Mouse (Mus musculus) layer of hippocampus, postnatal 14 days (tissue): ENCODE data around the gene Fam185a. TPM values are rescaled to one million over a fixed set of nuclear protein-coding genes. Genes with fewer than 3 reads are reported as not detected.

Source experiments
- DNase-seq, 2 experiments: peaks; one replicate each; pipeline ENCODE4 v3.0.0; 2021 to 2022; ENCODE audit warnings: low spot score in 2 of 2, mixed read lengths in 1 of 2
- total RNA-seq, 2 experiments: library from RNA; stranded (reverse); gene quantifications; 2 replicates each; pipeline ENCODE4 v1.2.3; 2021

Fam185a gene
- total RNA-seq, 2 experiments from 2014 or later, result 11.7 to 12.5 TPM

DNA sequence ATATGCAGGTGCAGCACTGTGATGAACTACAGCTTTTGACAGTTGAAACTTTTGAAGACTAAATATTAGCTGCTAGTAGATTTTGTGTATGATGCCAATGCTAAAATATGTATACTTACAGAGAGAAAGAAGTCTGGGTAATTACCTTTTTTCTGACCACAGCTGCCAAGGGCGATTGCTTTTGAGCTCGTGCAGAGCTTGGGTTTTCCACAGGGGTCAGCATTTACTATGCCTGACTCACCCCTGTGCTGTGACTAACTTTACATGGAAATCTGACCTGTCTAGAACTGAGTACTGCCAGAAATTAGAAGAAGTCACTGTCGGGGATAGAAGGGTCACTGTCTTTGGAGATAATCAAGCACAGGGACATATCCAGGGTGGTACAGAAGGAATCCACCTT is 67.5 kb downstream of the Fam185a start:
- DNase-seq, result no peak

DNA sequence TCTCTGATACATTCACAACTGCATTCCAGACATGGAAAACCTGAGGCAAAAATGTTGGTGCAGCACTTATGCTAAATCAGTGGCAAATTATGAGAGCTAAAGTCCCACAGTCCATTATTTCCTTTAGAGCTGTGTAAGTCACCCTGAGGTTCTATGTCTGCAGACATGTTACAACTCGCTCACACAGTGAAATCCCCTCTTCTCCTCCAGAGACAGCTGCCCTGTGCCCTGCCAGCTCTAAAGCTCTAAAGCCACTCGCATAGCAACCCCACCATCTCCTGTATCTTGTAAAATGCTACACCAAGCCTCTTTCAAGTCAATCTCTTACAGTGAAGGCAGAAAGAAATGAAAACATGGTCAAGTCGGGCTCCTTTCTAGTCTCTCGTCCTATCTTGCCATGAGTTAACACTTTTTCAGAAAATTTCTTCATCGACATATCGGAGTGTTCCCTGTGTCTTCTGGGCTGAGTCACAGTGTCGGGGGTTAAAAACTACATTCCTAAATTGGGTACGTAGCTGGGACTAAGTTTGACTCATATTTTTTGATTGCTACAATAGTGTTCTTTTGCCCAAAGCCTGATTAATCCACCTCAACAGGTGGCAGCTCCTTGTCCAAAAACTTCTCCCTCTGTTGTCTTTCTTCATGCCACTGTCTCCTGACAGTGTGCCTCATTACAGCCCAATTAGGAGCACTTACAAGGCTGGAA is 68.7 kb downstream of the Fam185a start:
- DNase-seq, result no peak

DNA sequence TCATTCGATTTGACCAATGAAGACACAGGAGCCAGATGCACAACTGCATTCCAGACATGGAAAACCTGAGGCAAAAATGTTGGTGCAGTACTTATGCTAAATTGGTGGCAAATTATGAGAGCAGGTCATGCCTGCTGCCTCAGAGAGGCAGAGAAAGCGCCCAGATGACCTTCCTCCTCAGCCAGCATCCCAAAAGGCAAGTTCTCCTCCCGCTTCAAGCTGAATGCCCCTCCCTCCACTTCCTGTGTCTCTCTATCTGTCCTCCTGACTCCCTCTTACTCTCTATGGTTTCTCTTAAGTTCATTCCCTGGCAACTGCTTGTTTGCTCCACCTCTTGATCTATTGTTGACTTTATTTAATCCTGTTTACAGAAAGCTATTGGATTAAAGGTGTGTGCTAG is 70.0 kb downstream of the Fam185a start:
- DNase-seq, result no peak

DNA sequence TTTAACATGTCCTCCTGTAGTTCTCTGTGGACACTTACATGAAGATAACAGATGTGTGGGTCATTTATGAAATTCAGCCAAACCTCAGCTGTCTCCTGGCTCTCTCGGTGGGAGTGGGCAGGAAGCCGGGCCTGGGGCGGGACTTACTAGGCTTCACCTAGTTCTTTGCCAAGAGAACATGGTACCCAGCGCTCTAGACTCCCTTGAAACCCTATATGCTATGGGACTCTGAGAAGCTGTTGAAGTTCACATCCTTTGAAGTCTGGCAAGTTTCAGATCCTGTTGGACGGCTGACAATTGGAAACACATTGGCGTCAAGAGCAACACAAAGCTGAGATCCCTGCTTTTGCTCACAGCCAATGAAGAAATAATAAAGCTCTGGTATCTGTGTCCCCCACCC is 71.6 kb downstream of the Fam185a start:
- no peak for DNase-seq

DNA sequence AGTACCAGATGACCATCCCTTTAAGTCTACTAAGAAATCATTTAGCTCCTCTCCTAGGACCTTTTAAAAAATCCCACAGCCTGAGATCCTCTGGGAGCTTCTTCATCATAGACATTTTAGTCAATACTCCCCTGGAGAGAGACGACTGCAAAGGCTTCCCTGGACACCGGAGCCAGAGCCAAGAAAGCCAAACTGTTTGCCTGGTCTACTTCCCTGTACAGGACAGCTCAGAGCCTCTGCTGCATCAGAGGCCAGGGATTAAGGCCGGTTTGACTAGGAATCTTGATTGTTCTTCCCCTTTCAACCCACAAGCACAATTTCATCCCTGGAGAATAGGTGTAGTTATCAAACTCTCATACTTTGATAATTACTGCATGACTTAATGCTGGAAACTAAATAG is 72.1 kb downstream of the Fam185a start:
- DNase-seq, result no peak

DNA sequence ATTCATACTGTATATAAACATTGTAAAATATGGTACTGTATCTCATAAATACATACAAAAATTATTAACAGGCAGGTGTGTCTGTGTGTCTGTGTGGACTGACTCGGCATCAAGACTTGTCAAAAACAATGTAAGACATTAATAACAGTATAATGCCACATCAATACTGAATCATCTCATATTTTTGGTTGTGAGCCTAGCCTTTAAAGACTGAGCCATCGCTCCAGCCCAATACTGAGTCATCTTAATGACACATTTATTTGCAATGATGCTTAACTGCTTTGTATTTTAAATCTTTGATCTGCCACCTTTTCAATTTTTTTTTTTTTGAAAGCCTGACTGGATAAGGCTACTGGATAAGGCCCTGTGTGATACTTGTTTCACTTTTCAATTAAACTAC is 73.7 kb downstream of the Fam185a start:
- DNase-seq, result no peak

DNA sequence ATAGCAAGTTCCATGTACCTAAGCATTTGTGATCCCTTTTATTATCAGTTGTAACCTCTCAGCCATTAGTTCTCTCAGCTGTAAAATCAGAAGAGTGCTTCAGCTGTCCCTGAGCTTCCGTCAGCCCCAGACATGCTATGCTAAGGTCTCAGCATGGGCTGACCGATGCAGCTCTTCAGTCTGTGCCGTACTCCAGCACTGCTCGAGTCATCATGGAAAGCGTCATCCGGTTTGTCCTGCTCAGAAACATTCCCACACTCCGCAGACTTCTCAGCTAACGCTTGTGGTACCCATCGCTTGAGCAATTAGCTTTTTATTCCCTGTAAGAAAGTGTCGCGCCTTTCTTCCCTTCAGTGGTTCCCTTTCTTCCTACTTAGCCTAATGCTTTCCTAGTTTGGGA is 74.2 kb downstream of the Fam185a start:
- DNase-seq, result no peak

DNA sequence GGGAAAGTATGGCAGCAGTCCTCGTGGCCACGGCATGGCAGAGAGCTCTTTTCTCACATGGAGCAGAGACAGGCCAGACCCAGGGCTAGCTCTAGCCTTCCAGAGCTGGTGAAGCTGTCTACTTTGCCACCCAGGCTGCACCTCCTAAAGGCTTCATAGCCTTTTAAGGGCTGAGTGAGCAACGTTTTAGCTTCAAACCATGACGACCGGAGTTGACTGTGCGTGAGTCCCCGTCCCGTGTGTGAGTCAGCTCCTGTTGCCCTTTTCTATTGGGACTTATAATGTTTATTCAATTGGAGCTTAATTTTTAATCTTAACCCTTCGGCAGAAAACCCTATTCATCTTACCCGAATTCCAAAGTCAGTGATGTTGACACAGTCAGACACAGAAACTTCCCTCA is 75.4 kb downstream of the Fam185a start:
- no peak for DNase-seq

DNA sequence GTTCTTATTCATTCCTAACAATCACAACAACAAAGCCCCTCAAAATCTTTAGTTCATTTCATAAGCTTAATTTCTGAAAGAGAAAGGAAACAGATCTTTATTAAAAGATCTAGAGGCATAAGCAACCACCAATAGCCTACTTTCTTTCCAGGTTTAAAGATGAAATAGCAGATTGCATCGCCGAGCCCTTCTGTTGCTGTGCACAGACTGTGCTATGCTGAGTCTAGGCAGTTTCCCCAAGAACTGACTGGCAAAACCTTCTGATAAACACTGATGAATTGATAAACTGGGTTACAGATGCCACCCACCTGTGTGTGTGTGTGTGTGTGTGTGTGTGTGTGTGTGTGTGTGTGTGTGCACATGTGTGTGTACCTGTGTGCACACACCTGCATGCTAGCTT is 76.2 kb downstream of the Fam185a start:
- DNase-seq, result peak in 1 of 2 experiments; percentile 46

DNA sequence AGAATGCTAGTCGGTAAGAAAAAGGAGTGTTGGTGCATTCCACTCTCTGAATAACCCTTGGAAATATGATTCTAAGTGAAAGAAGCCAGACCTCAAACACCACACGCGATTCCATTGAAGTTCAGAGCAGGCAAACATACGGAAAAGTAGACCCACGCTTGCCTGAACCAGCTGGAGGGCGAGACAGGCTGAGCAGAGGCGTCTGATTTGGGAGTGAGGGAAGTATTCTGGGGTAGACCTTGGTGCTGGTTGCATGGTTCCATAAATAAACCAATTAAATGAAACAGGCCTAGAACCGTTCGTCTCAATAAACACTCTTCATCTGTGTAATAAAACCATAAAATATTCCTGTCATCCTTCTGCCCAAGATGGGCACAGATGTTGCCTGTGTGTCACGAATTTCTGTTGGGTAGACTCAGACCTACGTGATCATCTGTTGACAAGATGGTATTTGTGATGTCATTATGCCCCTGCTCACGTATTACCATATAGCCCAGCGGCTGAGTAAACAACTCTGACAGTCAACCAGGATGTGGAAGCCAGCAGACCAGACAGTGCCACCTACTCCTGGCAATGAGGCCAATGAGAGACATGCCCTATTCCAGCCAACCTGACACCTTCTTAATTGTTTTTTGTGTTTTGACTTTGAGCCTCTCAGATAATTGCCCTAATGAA is 78.3 kb downstream of the Fam185a start:
- peak; percentile 13 to 70 for DNase-seq

DNA sequence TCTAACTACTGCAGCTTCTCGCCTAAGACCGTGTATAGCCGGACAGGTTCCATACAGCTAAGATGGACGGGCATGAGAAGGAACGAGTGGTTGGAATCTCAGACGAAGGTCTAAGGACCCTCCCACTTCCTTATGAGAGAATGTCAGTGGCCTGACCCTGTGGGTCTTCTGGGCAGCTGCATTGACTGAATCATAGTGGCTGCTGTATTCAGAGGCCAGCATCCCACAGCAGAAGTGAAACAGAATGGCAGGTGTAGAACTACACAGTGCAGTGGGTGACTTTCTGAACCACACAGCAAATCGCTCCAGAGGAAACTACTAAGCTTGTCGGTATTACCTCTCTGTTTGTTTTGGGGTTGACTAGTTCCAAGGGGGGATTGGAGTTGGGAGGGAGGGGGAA is 80.4 kb downstream of the Fam185a start:
- no peak for DNase-seq

DNA sequence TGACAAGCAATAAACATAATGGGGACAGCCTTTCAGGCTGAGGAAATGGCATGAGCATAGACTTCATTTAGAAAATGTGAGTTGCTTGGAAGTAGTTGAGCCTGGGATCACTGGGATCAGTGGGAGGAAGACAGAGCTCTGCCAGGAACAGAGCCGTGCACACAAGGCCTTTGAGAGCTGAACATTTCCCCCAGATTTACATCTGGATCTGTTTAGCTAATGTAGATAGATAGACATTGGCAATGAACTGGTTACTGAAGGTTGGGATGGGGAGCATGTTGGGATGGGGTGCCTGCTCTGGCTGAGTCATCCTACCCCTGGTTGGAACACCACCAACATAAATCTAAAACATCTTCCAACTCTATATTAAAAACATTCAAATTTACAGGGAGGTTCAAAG is 82.1 kb downstream of the Fam185a start:
- DNase-seq, result no peak

DNA sequence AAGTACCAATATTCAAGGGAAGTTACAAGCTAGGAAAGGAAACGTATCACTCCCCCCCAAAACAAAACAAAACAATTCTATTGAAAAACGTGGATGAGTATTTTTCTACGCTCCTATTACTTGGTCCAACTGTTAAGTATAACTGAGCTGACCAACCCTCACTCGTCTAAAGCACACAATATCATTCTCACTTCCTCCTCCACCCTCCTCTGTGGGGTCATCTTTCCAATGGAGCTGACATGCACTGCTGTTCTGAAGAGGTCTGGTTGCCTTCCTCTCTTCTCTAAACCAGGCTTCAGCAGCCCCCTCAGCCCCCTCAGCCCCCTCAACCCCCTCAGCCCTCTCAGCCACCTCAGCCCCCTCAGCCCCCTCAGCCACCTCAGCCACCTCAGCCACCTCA is 85.0 kb downstream of the Fam185a start:
- DNase-seq, result no peak

DNA sequence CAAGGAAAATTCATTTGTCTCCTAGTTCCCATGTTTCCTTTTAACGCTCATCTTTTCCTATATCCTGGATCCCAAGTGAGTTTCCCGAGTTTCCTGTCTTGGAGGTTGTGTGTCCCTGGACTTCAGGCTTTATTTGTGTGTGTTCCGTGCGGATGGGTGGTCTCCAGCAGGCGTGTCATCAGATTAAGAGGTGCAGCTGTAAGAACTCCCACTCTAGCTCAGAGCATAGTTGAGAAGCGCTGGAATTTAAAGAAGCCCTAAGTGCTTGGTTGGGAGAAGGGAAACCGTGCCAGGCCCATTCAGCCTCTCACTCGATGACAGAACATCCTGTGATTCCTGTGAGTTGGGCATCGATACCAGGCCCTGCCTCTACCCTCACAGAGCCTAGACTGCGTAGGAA is 88.6 kb downstream of the Fam185a start:
- DNase-seq, result no peak

DNA sequence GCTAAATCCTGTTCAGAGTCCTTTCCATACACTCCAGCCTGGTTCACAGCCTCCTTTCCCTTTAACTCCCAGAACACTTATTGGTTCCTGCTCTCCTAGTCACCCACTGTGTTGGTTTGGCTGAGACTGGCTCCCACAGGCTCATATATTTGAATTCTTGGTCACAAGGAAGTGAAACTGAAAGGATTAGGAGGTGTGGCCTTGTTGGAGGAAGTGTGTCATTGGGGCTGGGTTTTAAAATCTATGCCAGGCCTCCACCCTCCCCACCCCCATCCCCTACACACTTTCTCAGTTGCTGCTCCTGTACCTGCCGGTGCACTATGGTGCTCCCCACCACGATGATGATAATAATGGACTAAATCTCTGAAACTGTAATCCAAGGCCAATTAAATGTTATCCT is 92.8 kb downstream of the Fam185a start:
- no peak for DNase-seq

DNA sequence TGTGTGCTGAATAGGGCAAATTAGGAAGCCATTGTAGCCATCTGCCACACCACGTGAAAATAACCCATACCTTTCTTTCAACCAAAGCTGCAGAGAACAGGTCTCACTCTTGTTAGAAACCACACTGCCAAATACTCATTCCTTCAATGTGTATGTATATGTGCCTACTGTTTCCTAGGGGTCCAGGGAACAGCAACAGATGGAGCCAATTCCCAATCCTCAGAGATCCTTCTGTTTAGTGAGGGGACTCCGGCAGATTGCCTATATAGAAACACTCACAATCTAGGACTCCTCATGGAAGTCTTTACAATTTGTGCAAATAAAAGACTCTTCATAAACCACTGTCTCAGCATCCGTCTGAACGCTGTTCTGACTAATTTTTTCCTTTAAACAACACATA is 93.4 kb downstream of the Fam185a start:
- DNase-seq, result no peak

DNA sequence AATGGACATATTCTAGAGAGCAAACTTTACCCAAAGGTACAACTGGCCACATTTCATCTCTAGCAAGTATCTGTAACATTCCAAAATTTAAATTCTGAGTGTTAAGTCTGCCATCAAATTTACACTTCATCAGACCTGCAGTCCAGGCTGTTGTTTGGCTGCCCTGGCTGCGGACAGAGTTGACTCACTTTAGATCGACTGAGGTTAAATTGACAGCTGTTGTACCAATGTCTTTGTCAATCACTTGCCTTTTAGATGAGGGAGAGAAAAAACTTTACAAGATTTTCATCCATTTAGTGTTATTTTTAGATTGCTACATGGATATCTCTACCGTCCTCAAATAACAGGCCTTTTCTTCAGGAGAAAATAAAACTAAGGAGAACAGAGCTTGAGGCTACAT is 94.4 kb downstream of the Fam185a start:
- DNase-seq, result no peak

DNA sequence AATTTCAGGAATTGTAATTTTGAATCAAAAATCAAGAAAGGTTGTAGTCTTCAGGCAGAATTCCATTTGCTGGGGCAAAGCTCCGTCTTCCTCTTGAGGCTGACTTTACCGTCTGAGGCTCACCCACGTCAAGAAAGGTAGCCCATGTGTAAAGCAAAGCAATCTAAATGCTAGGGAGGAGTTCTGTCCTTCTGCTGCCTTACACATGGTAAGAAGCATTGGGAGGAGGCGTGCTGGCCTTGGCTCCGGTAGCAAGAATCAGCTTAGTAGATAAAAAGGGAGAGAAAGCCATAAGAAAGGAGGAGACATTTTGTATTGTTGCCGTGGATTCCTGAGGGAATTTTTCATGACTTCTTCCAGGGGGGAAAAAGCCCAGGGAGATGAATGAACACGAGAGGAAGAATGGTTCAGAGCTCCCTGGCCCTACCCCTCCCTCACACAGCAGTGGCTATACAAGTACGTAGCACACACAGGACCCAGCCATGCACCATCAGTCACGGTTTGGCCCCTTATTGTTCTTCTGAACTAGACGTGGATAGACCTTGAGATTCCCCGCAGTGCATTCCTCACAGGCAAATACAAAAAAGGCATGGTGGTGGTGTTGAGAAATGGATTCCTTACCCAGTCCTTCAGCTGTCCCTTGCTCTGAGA is 102.2 kb downstream of the Fam185a start:
- no peak for DNase-seq

DNA sequence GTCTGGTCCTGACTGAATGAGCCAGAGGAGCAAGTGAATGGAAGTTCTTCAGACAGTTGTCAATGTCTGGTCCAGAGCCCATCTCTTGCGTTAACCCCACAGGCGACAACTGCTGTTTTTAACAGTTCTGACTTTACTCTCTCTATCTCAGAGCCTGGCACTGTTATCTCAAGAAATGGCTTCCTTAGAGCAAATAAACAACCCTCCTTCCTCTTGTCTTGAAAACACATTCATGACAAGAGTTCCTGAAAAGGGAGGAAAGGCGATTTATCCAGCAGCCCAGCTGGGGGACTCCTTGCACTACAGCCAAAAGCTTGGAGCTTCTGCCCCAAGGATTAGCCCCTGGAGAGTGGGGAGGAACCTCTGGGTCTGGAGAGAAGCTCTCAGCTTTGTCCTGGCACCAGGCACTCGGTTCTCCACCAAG is 102.7 kb downstream of the Fam185a start:
- no peak for DNase-seq

DNA sequence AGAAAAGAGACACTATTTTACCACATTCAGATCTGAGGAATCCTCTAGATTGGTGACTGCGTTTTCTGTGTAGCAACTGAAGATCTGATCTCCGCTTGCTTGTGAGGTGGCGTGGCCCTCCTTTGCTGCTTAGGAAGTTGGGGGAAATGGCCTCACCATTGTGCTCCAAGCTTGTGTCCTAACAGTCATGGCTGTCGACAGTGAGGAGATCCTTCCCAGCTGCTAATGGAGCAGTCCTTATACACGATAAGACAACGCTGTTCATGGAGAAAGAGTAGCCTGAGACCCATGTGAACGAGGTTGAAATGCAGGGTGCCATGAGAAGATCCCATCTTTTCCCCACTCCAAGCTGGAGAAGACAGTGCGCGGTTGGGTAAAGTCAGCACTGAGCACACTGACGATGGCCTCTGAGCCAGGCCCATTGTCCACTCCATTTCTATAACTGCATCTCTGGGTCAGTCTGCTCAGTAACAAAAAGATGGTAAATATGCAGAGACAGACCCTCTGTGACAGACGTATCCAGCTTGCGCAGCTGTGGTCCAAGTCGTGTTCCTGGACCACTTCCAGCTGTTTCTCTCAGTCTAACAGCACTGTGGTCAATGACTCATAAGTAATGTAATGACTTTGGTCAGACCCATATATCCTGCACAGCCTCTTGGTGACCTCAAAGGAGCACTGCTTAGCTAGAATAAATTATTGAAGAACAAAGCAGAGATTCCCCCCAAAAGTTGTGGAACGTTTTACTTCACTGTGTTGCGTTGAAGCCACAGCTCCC is 103.5 kb downstream of the Fam185a start:
- no peak for DNase-seq

DNA sequence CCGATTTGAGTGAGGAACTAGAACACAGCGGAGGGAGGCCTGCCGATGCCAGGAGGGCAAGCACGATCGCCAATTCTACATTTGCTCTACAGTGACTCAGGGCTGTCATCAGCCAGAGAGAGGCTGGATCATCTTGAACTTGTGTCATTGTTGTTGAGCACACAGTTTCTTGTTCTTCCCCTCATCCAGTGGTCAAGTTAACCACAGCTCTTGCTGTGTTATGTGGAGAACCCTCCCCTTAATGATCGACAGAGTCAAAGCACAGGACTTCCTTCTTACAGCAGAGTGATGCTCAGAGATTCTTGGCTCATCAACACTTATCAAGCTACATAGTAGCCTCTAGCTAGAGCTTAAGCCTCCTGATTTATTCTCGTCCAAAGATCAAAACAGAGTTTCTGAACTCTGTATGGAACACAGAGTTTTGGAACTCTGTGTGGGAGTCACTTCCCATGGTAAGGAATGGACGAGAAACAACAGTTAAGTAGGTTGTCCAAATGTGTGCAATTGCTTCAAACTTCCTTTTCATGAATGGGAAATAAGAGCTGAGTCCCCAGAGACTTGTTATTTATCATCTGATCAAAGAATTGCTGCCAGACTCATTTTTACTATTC is 104.5 kb downstream of the Fam185a start:
- no peak for DNase-seq
